Mouse (Mus musculus) G1E-ER4 (cell line): ENCODE data around the gene Diras2. TPM values are rescaled to one million over a fixed set of nuclear protein-coding genes. Genes with fewer than 3 reads are reported as not detected.

Source experiments
- GATA1 ChIP-seq: IDR thresholded peaks from one replicate; pipeline ENCODE4 v1.8.0; 2012; ENCODE audit warnings: low read length, inconsistent platforms
- polyA plus RNA-seq: library from polyadenylated mRNA; stranded (reverse); fragments of >175 nt; gene quantifications from 2 replicates; pipeline ENCODE4 v1.2.3, GENCODE M21; 2012

The Diras2 gene
- polyA plus RNA-seq, 1 experiment, result not detected

DNA sequence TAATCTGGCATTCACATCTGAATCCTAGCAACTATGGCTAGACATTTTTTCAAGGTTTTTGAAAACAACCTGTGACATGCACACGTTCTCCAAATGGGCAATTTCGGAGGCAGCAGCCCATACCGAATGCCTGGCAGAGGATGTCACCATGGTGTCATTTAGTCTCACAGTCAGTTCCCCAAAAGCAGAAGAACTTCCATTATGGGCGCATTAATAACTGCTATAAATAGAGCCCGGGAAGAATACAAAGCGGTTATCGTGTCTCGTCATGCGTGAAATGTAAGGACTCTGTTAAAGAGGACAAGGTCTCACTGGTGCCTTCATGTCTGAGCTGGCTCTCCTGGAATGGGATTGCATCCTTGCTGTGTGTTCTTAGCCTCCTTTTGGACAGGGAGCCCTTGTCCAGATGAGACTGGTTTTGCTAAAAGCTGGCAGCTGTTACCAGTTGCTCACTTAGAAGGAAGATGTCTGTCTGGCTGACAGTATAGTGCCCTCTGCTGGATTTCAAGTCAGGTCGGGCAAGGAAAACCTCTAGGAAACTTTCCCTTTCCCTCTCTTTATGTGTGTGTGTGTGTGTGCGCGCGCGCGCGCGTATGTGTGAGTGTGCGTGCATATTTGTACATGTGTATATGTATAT, 34.1 kb upstream of the Diras2 start:
- TF ChIP-seq GATA1, result no peak

DNA sequence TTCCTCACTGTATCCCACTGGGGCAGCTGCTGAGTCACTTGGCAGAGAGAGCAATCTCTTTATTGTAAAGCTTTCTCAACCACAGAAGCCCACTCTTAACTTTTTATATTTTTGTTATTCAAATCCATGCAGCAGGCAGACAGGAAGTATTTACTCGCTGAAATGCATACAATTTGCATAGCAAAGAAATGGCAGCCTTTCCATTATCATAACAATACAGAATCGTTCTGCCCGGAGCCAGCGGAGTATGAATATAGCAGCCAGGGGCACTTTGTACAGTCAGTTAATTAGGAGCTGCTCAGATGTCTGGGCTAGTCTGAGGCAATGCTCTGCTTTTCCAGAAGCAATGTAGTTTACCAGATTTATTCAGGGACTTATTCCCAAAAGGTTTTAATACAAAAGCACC, 31.1 kb upstream of the Diras2 start:
- TF ChIP-seq GATA1, result no peak

DNA sequence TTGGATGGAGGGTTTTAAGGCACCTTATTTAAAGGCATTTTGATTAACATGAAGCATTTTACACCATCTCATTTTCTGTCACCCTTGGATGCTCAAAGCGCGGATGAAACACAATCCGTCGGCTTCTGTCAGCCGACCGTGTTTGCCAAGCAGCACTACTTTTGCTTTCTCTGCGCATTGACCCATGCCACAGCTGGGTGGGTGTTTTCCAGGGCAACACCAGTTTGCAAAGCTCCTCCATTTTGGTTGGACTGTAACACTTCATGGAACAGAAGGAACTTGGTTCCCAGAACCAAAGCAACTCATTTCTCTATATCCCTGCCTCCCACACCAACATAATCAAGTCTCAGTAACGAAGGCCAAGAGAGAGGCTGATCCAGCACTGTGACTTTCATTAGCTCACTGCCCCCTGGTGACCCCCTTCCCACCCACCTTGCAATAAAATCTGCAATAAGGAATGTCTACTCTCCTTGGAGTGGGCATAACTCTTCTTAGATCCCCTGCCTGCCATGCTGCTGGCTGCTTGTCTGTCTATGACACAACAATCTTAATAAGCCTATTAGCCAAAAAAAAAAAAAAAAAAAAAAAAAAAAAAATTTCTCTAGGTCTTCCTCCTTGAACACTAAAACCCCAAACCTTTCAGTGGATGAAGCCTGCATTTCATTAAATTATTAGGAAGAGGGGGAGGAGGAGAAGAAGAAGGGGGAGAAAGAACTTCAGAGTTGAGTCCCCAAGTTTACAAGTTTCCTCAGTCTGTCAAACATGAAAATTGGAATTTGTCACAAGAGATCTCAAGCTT, 30.5 kb upstream of the Diras2 start:
- no peak for TF ChIP-seq GATA1

DNA sequence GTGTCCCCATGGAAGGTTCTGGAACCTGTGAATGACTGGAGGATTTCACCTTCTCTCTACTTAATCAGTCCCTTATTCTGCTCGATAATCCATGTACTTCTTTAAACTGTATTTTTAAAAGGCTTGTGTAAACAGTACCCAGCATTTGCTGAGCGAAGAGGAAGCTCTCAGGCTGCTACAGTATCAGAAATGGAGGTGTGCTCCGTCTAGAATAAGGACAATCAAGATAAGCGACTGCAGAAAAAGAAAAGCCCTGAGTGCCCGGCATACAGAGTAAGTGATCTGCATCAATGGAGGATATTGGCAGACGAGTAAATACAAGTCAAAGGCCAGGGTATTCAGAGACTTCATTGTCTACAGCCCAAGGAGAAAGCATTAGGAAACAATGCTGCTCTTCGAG, 26.3 kb upstream of the Diras2 start:
- no peak for TF ChIP-seq GATA1

DNA sequence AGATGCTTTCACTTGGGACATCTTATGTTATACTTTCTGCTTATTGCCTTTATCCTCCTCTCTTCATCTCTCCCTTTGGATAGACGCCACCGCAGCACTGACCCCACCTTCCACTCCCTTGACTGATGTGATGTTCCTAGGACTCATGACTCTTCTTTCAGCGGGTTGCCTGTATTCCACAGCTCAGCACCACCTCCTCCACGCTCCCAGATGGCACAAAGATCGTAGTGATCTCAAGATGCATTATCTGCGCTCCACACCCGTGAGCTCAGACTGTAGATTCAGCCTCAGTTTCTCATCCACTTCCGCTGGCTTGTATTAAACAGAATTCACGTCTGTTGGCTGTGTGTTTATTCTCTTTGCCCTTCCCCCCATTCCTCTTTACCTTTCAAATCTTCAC, 23.6 kb upstream of the Diras2 start:
- no peak for TF ChIP-seq GATA1

DNA sequence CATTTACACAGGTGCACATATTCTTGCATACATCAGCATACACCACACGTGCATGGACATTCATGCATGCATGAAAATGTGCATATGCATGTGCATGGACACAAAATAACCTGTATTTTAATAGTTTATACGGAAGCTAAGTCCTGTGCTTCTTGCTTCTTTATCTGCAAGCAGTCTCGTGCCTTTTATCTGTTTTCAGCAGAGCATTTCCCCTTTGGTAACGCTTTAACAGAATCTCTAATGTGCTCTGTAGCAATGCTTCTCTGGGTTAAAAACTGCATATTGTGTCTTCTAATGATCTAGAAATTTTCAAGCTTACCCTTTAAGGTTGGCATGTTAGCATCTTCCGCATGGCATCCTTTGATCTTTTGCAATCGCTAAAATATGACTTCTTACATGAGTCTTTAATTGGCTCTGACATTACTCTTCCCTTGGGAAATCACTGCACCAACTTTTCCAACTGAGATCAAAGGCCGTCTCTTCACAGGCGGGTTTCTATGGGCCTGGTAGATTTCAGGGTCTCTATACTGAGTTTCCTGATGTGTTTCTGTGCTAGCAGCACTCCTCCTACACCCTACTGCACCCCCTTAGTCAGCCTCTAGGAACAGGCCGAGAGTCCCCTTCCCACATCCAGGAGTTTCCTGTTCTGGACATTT, 21.9 kb upstream of the Diras2 start:
- no peak for TF ChIP-seq GATA1

DNA sequence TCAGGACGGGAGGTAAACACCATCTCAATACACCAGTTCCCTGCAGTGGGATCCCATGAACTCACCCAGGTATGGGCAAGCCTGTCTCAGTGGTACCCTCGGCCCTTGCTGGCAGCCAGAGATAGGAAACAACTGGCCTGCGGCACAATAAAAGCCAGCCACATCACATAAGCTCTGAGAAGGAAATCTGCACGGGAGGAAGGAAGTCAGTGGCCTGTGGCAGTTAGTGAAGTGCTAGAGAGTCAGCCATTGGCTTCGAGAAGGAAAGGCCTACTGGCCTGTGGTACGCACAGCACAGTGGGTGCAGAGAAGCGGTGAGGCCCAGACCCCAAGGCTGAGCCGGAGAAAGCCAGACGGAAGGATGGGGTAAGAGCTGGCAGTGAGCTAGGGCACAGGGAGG, 20.2 kb upstream of the Diras2 start:
- TF ChIP-seq GATA1, result no peak

DNA sequence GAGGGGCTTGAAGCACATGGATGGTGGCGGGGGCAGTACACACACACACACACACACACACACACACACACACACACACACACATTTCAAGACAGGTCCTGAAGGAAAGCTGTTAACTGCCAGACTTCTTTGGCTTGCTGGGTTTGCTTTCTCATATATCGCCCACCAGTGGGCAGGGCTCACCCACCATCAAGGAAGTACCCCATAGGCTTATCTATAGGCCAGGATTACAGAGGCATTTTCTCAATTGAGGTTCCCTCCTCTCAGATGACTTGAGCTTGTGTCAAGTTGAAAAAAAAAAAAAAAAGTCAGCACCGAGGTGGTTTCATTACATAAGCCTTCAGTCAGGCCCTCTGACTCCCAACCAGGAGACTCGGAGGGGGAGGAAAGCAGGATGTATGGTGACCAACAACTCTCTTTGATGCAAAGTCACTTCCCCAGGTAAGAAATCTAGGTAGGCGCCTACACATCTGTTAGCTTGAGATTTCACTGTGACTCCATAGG, 19.7 kb upstream of the Diras2 start:
- no peak for TF ChIP-seq GATA1

DNA sequence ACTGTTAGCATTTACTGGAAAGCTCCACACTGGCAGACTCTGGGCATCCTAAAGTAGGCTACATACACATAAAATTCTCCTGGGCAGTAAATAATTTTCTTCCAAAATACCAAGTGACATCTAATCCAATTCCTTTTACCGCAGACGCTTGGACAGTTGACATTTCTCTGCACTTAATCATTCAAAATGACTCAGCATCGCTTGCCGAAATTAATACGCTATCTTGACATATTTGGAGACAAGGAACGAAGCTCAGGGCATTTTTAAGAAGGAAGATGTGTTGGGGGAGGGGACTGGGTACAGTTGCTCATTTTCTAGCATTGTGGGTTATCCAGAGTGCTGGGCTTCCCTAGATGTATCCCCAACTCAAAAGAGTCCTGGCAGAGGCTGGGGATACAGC, 15.2 kb upstream of the Diras2 start:
- no peak for TF ChIP-seq GATA1

DNA sequence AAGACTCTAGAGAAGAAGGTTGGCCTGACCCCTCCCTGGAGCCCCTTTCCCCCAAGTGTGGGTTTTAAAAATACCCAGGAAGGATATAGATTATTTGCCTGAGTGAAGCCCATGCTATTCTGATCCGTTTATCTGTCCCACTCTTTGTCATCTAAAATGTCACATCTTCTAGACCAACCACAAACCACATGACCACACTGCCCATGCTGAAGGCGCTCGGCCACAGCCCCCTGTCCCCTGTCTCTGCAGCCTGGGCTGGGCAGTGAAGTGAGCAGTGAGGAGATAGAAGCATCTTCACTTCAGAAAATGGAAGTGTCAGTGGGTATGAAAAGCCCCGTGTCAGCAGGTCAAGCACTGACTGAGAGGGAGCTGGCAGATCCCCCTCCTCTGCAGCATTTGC, 11.6 kb upstream of the Diras2 start:
- no peak for TF ChIP-seq GATA1

DNA sequence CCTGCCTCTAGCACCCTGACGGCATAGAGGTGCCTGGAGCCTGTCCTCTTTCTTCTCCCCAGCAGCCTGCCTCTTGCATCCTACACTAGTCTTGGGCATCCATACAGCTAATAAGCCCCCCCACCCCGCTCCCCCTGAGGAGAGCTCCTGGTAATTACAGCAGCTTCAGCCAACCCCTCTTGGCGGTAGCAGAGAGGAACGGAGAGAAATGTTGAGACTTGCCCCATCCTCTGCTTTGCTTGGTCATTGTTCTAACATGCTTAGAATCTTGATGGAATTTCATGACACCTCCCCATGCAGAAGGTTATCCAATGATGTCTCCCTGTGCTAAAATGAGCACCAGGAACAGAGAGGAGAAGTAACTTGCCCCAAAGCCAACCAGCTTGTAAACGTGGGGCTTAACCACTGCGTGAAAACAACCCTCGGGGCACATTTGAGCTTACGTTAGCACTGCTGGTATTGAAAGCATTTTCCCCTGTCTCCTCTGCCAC, 11.0 kb upstream of the Diras2 start:
- TF ChIP-seq GATA1, result no peak

DNA sequence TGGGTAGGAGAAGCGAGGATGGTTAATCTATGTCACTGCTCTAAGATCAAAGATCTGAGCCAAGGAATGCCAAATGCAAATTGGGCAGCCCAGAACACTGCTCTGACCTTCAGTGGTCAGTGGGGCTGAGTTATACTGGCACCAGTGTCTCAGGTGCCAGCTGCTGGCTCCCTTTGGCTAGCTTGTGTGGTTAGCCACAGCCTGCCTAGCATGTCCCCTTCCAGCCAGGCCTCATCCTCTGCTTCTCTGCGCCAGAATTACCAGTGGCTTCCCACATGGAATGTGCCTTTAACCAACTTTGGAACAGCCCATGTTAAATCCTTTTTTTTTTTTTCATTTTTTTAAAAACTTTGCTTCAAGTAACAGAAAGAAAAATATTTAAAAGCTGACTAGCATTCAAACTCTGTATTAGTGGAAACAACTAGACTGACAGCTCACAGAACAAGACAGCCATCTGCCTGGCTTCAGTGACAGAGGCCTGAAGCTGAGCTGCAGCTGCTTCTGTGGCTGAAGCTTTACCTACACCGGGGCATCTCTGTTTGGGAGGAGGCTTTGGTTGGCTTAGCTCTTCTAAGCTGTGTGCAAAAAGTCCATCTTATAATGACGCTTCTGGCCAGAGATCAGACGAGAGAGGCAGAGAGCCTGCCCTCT, 10.4 kb upstream of the Diras2 start:
- no peak for TF ChIP-seq GATA1

DNA sequence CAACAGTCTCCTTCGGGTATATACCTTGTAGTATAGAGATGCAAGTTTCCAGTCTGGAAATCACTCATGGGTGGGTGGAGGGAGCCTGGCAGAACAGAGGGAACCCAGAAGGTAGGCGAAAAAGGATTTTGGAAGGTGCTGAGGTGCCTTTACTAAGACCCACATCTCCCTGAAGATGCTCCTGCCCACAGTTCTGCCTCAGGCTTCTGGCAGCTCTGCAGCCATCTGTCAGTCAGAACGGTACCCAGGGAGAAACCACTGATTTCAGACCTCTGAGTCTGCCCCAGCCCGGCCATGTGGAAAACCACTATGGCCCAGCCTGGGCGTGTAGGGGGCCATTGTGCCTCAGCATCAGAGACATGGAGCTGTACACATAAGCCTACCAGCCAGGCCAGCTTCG, 8.4 kb upstream of the Diras2 start:
- TF ChIP-seq GATA1, result no peak

DNA sequence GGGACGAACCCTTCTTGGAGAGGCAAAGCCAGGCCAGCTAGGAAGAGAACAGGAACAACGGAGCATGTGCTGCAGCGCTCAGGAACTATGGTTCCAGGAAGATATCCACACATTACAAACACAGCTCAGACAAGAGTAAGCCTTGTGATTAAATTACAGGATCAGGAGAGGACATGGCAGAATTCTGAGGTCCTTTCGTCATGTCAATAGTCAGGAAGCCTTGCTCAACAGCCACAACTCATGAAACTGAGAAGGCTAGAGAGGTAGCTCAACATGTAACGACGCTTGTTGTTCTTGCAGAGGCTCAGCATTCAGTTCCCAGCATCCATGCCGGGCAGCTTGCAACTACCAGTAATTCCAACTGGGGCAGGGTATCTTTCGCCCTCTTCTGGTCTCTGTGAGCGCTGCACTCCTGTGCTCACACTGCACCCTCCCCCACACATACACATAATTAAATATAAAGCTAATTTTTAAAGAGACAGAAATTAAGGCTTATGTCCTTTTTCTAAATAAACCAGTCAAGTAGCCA, 7.6 kb upstream of the Diras2 start:
- no peak for TF ChIP-seq GATA1

DNA sequence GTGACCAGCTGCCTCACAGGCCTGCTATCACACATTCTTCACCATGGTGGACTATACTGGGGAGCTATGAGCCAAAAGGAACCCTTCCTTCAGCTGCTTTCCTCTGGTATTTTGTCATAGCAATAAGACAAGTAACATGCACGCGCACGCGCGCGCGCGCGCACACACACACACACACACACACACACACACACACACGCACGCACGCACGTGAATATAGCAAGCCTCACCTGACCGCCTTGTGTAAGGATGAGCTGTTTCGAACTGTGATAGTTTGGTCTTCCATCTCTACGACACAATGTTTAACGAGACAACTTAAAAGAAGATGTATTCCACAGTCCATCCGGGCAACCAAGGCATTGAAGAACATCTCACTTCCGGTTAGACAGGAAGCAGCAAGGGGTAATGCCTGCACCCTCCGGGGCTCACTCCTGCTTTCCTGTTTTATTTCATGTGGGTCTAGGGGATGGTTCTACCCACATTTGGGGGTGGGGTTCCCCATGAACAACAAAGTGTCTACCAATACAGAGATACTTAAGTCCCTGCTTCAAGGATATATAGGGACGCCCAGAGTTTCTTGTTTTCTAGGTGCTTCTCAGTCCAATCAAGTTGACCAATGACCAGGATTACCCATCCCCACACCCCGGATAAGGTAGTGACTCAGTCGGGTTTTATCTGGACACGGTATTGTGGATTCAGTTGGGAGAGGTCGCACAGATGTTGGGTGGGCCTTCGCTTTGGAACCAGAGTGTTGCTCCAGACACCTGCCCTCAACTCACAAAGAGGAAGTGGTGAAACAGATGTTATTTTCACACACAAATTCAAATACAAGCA, 6.9 kb upstream of the Diras2 start:
- TF ChIP-seq GATA1, result no peak
